Mouse (Mus musculus): Measurements from ENCODE around the gene Fam234b. TPM values are rescaled to one million over a fixed set of nuclear protein-coding genes. Genes with fewer than 3 reads are reported as not detected.

The Fam234b gene
- polyA plus RNA-seq, 1 experiment from 2014 or later, result 112 TPM

GRCm38 (mm10) chr6:135165706-135166105 is 32.1 kb upstream of the Fam234b start:
- WGBS, result 83% methylated on average over 2 of the region's 2 CpGs
- 0 out of 2 replicates have a peak, but pooled peaks cover 3% of the 10 kb centered on the region for H3K27me3 ChIP-seq
- no peak overlapping the region for H3K9ac ChIP-seq
- no peaks in the 10 kb centered on the region for H3K36me3 ChIP-seq
- H3K27ac ChIP-seq (replicated peaks), result no peak overlapping the region
- peaks cover 13% of the 10 kb centered on the region; the same call in 1 of the 2 replicates for H3K4me1 ChIP-seq (replicated peaks)
- H3K4me3 ChIP-seq, result no peak overlapping the region
- no peaks in the 10 kb centered on the region for H3K9me3 ChIP-seq
- no peak for ATAC-seq (ENCODE audit: low FRiP score, low read depth)
- no peak overlapping the region for H3K4me2 ChIP-seq

GRCm38 (mm10) chr6:135166262-135166661 is 31.5 kb upstream of the Fam234b start:
- H3K36me3 ChIP-seq, result no peaks in the 10 kb centered on the region
- H3K9me3 ChIP-seq, result no peaks in the 10 kb centered on the region
- 94% methylated on average over 3 of the region's 3 CpGs for WGBS
- no peak overlapping the region for H3K4me2 ChIP-seq
- ATAC-seq (ENCODE audit: low FRiP score, low read depth), result no peak
- peaks cover 13% of the 10 kb centered on the region; the same call in 1 of the 2 replicates for H3K4me1 ChIP-seq (replicated peaks)
- no peak overlapping the region for H3K9ac ChIP-seq
- H3K27ac ChIP-seq (replicated peaks), result no peak overlapping the region
- H3K27me3 ChIP-seq, result 0 out of 2 replicates have a peak, but pooled peaks cover 3% of the 10 kb centered on the region
- H3K4me3 ChIP-seq, result no peak overlapping the region

- Histone ChIP-seq H3K9ac (no peak overlapping the region), H3K36me3 (no peaks in the 10 kb centered on the region), H3K4me3 (no peak overlapping the region), H3K4me2 (no peak overlapping the region), H3K4me1 (replicated peaks) (peaks cover 13% of the 10 kb centered on the region; the same call in 1 of the 2 replicates), H3K27ac (replicated peaks) (no peak overlapping the region), H3K9me3 (no peaks in the 10 kb centered on the region), H3K27me3 (0 out of 2 replicates have a peak, but pooled peaks cover 3% of the 10 kb centered on the region)
- WGBS, result 53% methylated on average over 5 of the region's 5 CpGs
- no peak for ATAC-seq (ENCODE audit: low FRiP score, low read depth)
Observed at GRCm38 (mm10) chr6:135166712-135167111, 31.1 kb upstream of the Fam234b start.

GRCm38 (mm10) chr6:135167380-135168311 is 30.1 kb upstream of the Fam234b start:
- peak overlapping the region; percentile 26 for H3K9ac ChIP-seq
- WGBS, result 4% methylated on average over 46 of the region's 46 CpGs
- H3K4me3 ChIP-seq, result peak overlapping the region; percentile 46
- peaks cover 13% of the 10 kb centered on the region; the same call in 1 of the 2 replicates for H3K4me1 ChIP-seq (replicated peaks)
- H3K9me3 ChIP-seq, result no peaks in the 10 kb centered on the region
- peak overlapping the region; percentile 54 for H3K27ac ChIP-seq (replicated peaks)
- ATAC-seq (ENCODE audit: low FRiP score, low read depth), result peak; percentile 93
- H3K4me2 ChIP-seq, result peak overlapping the region; percentile 79
- H3K36me3 ChIP-seq, result no peaks in the 10 kb centered on the region
- H3K27me3 ChIP-seq, result 0 out of 2 replicates have a peak, but pooled peaks cover 3% of the 10 kb centered on the region

- H3K36me3 ChIP-seq, result no peaks in the 10 kb centered on the region
- H3K27ac ChIP-seq (replicated peaks), result no peak overlapping the region
- H3K4me3 ChIP-seq, result peak overlapping the region; percentile 46
- ATAC-seq (ENCODE audit: low FRiP score, low read depth), result no peak
- 0 out of 2 replicates have a peak, but pooled peaks cover 3% of the 10 kb centered on the region for H3K27me3 ChIP-seq
- H3K9me3 ChIP-seq, result no peaks in the 10 kb centered on the region
- peaks cover 13% of the 10 kb centered on the region; the same call in 1 of the 2 replicates for H3K4me1 ChIP-seq (replicated peaks)
- peak overlapping the region; percentile 26; the same call in 1 of the 2 replicates for H3K9ac ChIP-seq
- 72% methylated on average over 6 of the region's 6 CpGs for WGBS
- peak overlapping the region; percentile 79 for H3K4me2 ChIP-seq
Observed at GRCm38 (mm10) chr6:135168471-135168870, 29.3 kb upstream of the Fam234b start.

- H3K9ac ChIP-seq, result no peak overlapping the region
- H3K4me1 ChIP-seq (replicated peaks), result peaks cover 13% of the 10 kb centered on the region; the same call in 1 of the 2 replicates
- H3K27me3 ChIP-seq, result 0 out of 2 replicates have a peak, but pooled peaks cover 3% of the 10 kb centered on the region
- H3K36me3 ChIP-seq, result no peaks in the 10 kb centered on the region
- no peaks in the 10 kb centered on the region for H3K9me3 ChIP-seq
- ATAC-seq (ENCODE audit: low FRiP score, low read depth), result no peak
- H3K27ac ChIP-seq (replicated peaks), result no peak overlapping the region
- H3K4me2 ChIP-seq, result no peak overlapping the region
- no peak overlapping the region for H3K4me3 ChIP-seq
- 85% methylated on average over 3 of the region's 3 CpGs for WGBS
Observed at GRCm38 (mm10) chr6:135169246-135169645, 28.5 kb upstream of the Fam234b start.

- no peak overlapping the region for H3K9ac ChIP-seq
- no peaks in the 10 kb centered on the region for H3K9me3 ChIP-seq
- no peak overlapping the region for H3K4me3 ChIP-seq
- no peaks in the 10 kb centered on the region for H3K36me3 ChIP-seq
- no peak overlapping the region for H3K4me2 ChIP-seq
- no peak overlapping the region for H3K27ac ChIP-seq (replicated peaks)
- peaks cover 13% of the 10 kb centered on the region; the same call in 1 of the 2 replicates for H3K4me1 ChIP-seq (replicated peaks)
- no peak for ATAC-seq (ENCODE audit: low FRiP score, low read depth)
- 0 out of 2 replicates have a peak, but pooled peaks cover 3% of the 10 kb centered on the region for H3K27me3 ChIP-seq
- 66% methylated on average over 14 of the region's 14 CpGs for WGBS
Observed at GRCm38 (mm10) chr6:135171736-135172135, 26.0 kb upstream of the Fam234b start.

- Histone ChIP-seq H3K36me3 (no peaks in the 10 kb centered on the region), H3K9ac (no peak overlapping the region), H3K4me2 (no peak overlapping the region), H3K27me3 (no peaks in the 10 kb centered on the region), H3K9me3 (no peaks in the 10 kb centered on the region), H3K27ac (replicated peaks) (no peak overlapping the region), H3K4me1 (replicated peaks) (no peaks in the 10 kb centered on the region), H3K4me3 (no peak overlapping the region)
- ATAC-seq (ENCODE audit: low FRiP score, low read depth), result no peak
- 100% methylated on average over 1 of the region's 1 CpGs for WGBS
Observed at GRCm38 (mm10) chr6:135175014-135175413, 22.8 kb upstream of the Fam234b start.

GRCm38 (mm10) chr6:135177271-135177670 is 20.5 kb upstream of the Fam234b start:
- no peaks in the 10 kb centered on the region for H3K36me3 ChIP-seq
- H3K27ac ChIP-seq (replicated peaks), result no peak overlapping the region
- no peak overlapping the region for H3K4me3 ChIP-seq
- H3K9me3 ChIP-seq, result no peaks in the 10 kb centered on the region
- H3K4me1 ChIP-seq (replicated peaks), result no peaks in the 10 kb centered on the region
- H3K27me3 ChIP-seq, result 0 out of 2 replicates have a peak, but pooled peaks cover 5% of the 10 kb centered on the region
- no peak overlapping the region for H3K4me2 ChIP-seq
- no peak overlapping the region for H3K9ac ChIP-seq
- no peak for ATAC-seq (ENCODE audit: low FRiP score, low read depth)

GRCm38 (mm10) chr6:135178599-135178998 is 19.2 kb upstream of the Fam234b start:
- H3K9me3 ChIP-seq, result no peaks in the 10 kb centered on the region
- no peaks in the 10 kb centered on the region for H3K4me1 ChIP-seq (replicated peaks)
- H3K27ac ChIP-seq (replicated peaks), result no peak overlapping the region
- 0 out of 2 replicates have a peak, but pooled peaks cover 5% of the 10 kb centered on the region for H3K27me3 ChIP-seq
- H3K4me3 ChIP-seq, result no peak overlapping the region
- WGBS, result 64% methylated on average over 3 of the region's 3 CpGs
- H3K36me3 ChIP-seq, result no peaks in the 10 kb centered on the region
- no peak overlapping the region for H3K4me2 ChIP-seq
- no peak for ATAC-seq (ENCODE audit: low FRiP score, low read depth)
- H3K9ac ChIP-seq, result no peak overlapping the region

GRCm38 (mm10) chr6:135182925-135183324 is 14.9 kb upstream of the Fam234b start:
- WGBS, result 66% methylated on average over 5 of the region's 5 CpGs
- 0 out of 2 replicates have a peak, but pooled peaks cover 5% of the 10 kb centered on the region for H3K27me3 ChIP-seq
- no peak for ATAC-seq (ENCODE audit: low FRiP score, low read depth)
- H3K36me3 ChIP-seq, result no peaks in the 10 kb centered on the region
- H3K9ac ChIP-seq, result no peak overlapping the region
- H3K27ac ChIP-seq (replicated peaks), result no peak overlapping the region
- no peaks in the 10 kb centered on the region for H3K9me3 ChIP-seq
- no peak overlapping the region for H3K4me3 ChIP-seq
- H3K4me1 ChIP-seq (replicated peaks), result no peaks in the 10 kb centered on the region
- no peak overlapping the region for H3K4me2 ChIP-seq

- Histone ChIP-seq H3K36me3 (no peaks in the 10 kb centered on the region), H3K27ac (replicated peaks) (no peak overlapping the region), H3K4me1 (replicated peaks) (no peaks in the 10 kb centered on the region), H3K4me2 (no peak overlapping the region), H3K4me3 (no peak overlapping the region), H3K27me3 (0 out of 2 replicates have a peak, but pooled peaks cover 5% of the 10 kb centered on the region), H3K9me3 (no peaks in the 10 kb centered on the region), H3K9ac (no peak overlapping the region)
- 58% methylated on average over 8 of the region's 8 CpGs for WGBS
- ATAC-seq (ENCODE audit: low FRiP score, low read depth), result no peak
Observed at GRCm38 (mm10) chr6:135183961-135184360, 13.8 kb upstream of the Fam234b start.

All from hindbrain, embryonic 15.5 days (tissue).